Mouse (Mus musculus) embryonic facial prominence, embryonic 13.5 days (tissue): ENCODE measurements around the gene Nudt2. TPM values are rescaled to one million over a fixed set of nuclear protein-coding genes. Genes with fewer than 3 reads are reported as not detected.
A peak's percentile ranks its signal among the peaks of the same experiment; 100 is the strongest.

Experiments
- ATAC-seq: fragments of 200-750 bp; cut with Nextera tagmentation; 2 replicates; pipeline ENCODE4 v1.8.0; 2017; ENCODE audit warnings: low read depth; ENCODE audit not compliant: insufficient number of reproducible peaks, insufficient read depth, low FRiP score, low TSS enrichment
- H3K27ac ChIP-seq: fragments of 300-500 bp; sonication (generic); 2 replicates; pipeline ENCODE4 v1.5.1; 2015; ENCODE audit warnings: moderate library complexity, mild to moderate bottlenecking, inconsistent platforms
- H3K27me3 ChIP-seq: fragments of 300-500 bp; sonication (generic); 2 replicates; pipeline ENCODE4 v1.6.1; 2015; ENCODE audit warnings: mild to moderate bottlenecking, inconsistent platforms
- H3K36me3 ChIP-seq: fragments of 300-500 bp; sonication (generic); 2 replicates; pipeline ENCODE4 v1.6.1; 2015; ENCODE audit warnings: mild to moderate bottlenecking, inconsistent platforms
- H3K4me1 ChIP-seq: fragments of 300-500 bp; sonication (generic); 2 replicates; pipeline ENCODE4 v1.6.1; 2015; ENCODE audit warnings: inconsistent platforms
- H3K4me2 ChIP-seq: fragments of 300-500 bp; sonication (generic); 2 replicates; pipeline ENCODE4 v1.6.1; 2015; ENCODE audit warnings: moderate library complexity, mild to moderate bottlenecking, inconsistent platforms
- H3K4me3 ChIP-seq: fragments of 300-500 bp; sonication (generic); 2 replicates; pipeline ENCODE4 v1.5.1; 2015; ENCODE audit warnings: mild to moderate bottlenecking, inconsistent platforms
- H3K9ac ChIP-seq: fragments of 300-500 bp; sonication (generic); 2 replicates; pipeline ENCODE4 v1.6.1; 2015; ENCODE audit warnings: mild to moderate bottlenecking, inconsistent platforms
- H3K9me3 ChIP-seq: fragments of 300-500 bp; sonication (generic); 2 replicates; pipeline ENCODE4 v1.6.1; 2016; ENCODE audit warnings: inconsistent platforms
- WGBS: fragments of 180-500 bp; shearing (Covaris S2); methylation state at CpG from one replicate; pipeline ENCODE4 v1.1.7; 2015; ENCODE audit warnings: mixed read lengths; 5-methylcytosine and 5-hydroxymethylcytosine counted together
- polyA plus RNA-seq: library from polyadenylated mRNA; unstranded; fragments of >200 nt; fragmentation: Nextera tagmentation; extraction: Ambion mirVana; gene quantifications from 2 replicates; pipeline ENCODE4 v1.2.1, GENCODE M21; 2015

Gene Nudt2
- polyA plus RNA-seq, 1 experiment from 2014 or later: 54.1 TPM

GRCm38 (mm10) chr4:41505131-41505551, 40.2 kb downstream of the Nudt2 start:
- Histone ChIP-seq H3K27ac (no peak overlapping the region), H3K4me3 (no peak overlapping the region), H3K9ac (no peak overlapping the region), H3K4me1 (peaks cover 36% of the 10 kb centered on the region), H3K27me3 (peaks cover 33% of the 10 kb centered on the region), H3K36me3 (no peaks in the 10 kb centered on the region), H3K4me2 (no peak overlapping the region), H3K9me3 (no peaks in the 10 kb centered on the region)
- 55% methylated on average over 11 of the region's 11 CpGs for WGBS
- ATAC-seq: no peak

GRCm38 (mm10) chr4:41506156-41506555, 41.2 kb downstream of the Nudt2 start:
- peaks cover 23% of the 10 kb centered on the region for H3K27me3 ChIP-seq
- peak overlapping the region; percentile 56; the same call in 1 of the 2 replicates for H3K4me3 ChIP-seq

GRCm38 (mm10) chr4:41506906-41507305, 42.0 kb downstream of the Nudt2 start:
- under 1% methylated on average over 29 of the region's 29 CpGs for WGBS
- peaks cover 15% of the 10 kb centered on the region for H3K27me3 ChIP-seq
- H3K9ac ChIP-seq: peak overlapping the region; percentile 77
- peak overlapping the region; percentile 87 for H3K4me2 ChIP-seq
- peaks cover 29% of the 10 kb centered on the region for H3K4me1 ChIP-seq
- H3K9me3 ChIP-seq: no peaks in the 10 kb centered on the region
- H3K36me3 ChIP-seq: no peaks in the 10 kb centered on the region
- peak; percentile 72 for ATAC-seq
- H3K4me3 ChIP-seq: peak overlapping the region; percentile 56
- peak overlapping the region; percentile 74 for H3K27ac ChIP-seq

More at GRCm38 (mm10) chr4:41506156-41506555, 41.2 kb downstream of the Nudt2 start:
- WGBS: 9% methylated on average over 13 of the region's 13 CpGs
- peaks cover 33% of the 10 kb centered on the region for H3K4me1 ChIP-seq
- H3K36me3 ChIP-seq: no peaks in the 10 kb centered on the region
- H3K4me2 ChIP-seq: peak overlapping the region; percentile 87
- peak overlapping the region; percentile 74 for H3K27ac ChIP-seq
- peak overlapping the region; percentile 77; the same call in 1 of the 2 replicates for H3K9ac ChIP-seq
- no peak for ATAC-seq
- no peaks in the 10 kb centered on the region for H3K9me3 ChIP-seq

GRCm38 (mm10) chr4:41507326-41507924, 42.5 kb downstream of the Nudt2 start:
- no peaks in the 10 kb centered on the region for H3K36me3 ChIP-seq
- H3K27me3 ChIP-seq: peaks cover 10% of the 10 kb centered on the region
- H3K4me2 ChIP-seq: peak overlapping the region; percentile 87
- peak overlapping the region; percentile 77 for H3K9ac ChIP-seq
- peak overlapping the region; percentile 56 for H3K4me3 ChIP-seq
- H3K9me3 ChIP-seq: no peaks in the 10 kb centered on the region
- peak overlapping the region; percentile 74 for H3K27ac ChIP-seq
- ATAC-seq: no peak
- 2% methylated on average over 22 of the region's 22 CpGs for WGBS
- H3K4me1 ChIP-seq: peaks cover 25% of the 10 kb centered on the region

GRCm38 (mm10) chr4:41507998-41508397, 43.0 kb downstream of the Nudt2 start:
- Histone ChIP-seq H3K4me3 (no peak overlapping the region), H3K9me3 (no peaks in the 10 kb centered on the region), H3K27ac (no peak overlapping the region), H3K27me3 (peaks cover 7% of the 10 kb centered on the region; the same call in 1 of the 2 replicates), H3K36me3 (no peaks in the 10 kb centered on the region), H3K4me2 (peak overlapping the region; percentile 87), H3K9ac (no peak overlapping the region), H3K4me1 (peaks cover 23% of the 10 kb centered on the region)
- ATAC-seq: no peak
- WGBS: 47% methylated on average over 7 of the region's 7 CpGs

GRCm38 (mm10) chr4:41513309-41513708, 48.4 kb downstream of the Nudt2 start:
- Histone ChIP-seq H3K4me2 (peak overlapping the region; percentile 44), H3K9ac (no peak overlapping the region), H3K27ac (peak overlapping the region; percentile 78), H3K36me3 (no peaks in the 10 kb centered on the region), H3K27me3 (peaks cover 2% of the 10 kb centered on the region; the same call in 1 of the 2 replicates), H3K9me3 (no peaks in the 10 kb centered on the region), H3K4me1 (peaks cover 17% of the 10 kb centered on the region), H3K4me3 (no peak overlapping the region)
- 12% methylated on average over 4 of the region's 4 CpGs for WGBS
- ATAC-seq: no peak

GRCm38 (mm10) chr4:41513714-41514113, 48.8 kb downstream of the Nudt2 start:
- Histone ChIP-seq H3K27ac (peak overlapping the region; percentile 78), H3K4me3 (no peak overlapping the region), H3K4me2 (peak overlapping the region; percentile 44), H3K4me1 (peaks cover 17% of the 10 kb centered on the region), H3K9me3 (no peaks in the 10 kb centered on the region), H3K9ac (no peak overlapping the region), H3K27me3 (no peaks in the 10 kb centered on the region), H3K36me3 (no peaks in the 10 kb centered on the region)
- WGBS: 8% methylated on average over 8 of the region's 8 CpGs
- ATAC-seq: no peak

- Histone ChIP-seq H3K27ac (no peak within 1 kb of the TSS), H3K9ac (no peak within 1 kb of the TSS), H3K36me3 (no peaks in the 10 kb centered on the region), H3K27me3 (peaks cover 6% of the 10 kb centered on the region; the same call in 1 of the 2 replicates), H3K4me3 (no peak within 1 kb of the TSS), H3K4me1 (peaks cover 17% of the 10 kb centered on the region), H3K4me2 (no peak within 1 kb of the TSS), H3K9me3 (no peaks in the 10 kb centered on the region)
- ATAC-seq: no peak
- 81% methylated on average over 2 of the region's 2 CpGs for WGBS
These were observed 52.3 kb downstream of the Nudt2 start, which contains the start of gene 1110017D15Rik for GRCm38 (mm10) chr4:41517233-41517632. Gene 1110017D15Rik, minus strand, starts transcription at chr4:41517333.

GRCm38 (mm10) chr4:41518349-41518748, 53.4 kb downstream of the Nudt2 start:
- no peak overlapping the region for H3K4me3 ChIP-seq
- 64% methylated on average over 7 of the region's 7 CpGs for WGBS
- ATAC-seq: no peak
- peaks cover 11% of the 10 kb centered on the region for H3K27me3 ChIP-seq
- no peaks in the 10 kb centered on the region for H3K36me3 ChIP-seq
- H3K4me1 ChIP-seq: peaks cover 9% of the 10 kb centered on the region
- H3K4me2 ChIP-seq: no peak overlapping the region
- no peak overlapping the region for H3K9ac ChIP-seq
- no peak overlapping the region for H3K27ac ChIP-seq
- H3K9me3 ChIP-seq: no peaks in the 10 kb centered on the region

- WGBS: 89% methylated on average over 5 of the region's 5 CpGs
- H3K27me3 ChIP-seq: peaks cover 11% of the 10 kb centered on the region
- ATAC-seq: no peak
- no peaks in the 10 kb centered on the region for H3K36me3 ChIP-seq
- no peak overlapping the region for H3K4me2 ChIP-seq
- 0 out of 2 replicates have a peak, but pooled peaks cover 4% of the 10 kb centered on the region for H3K4me1 ChIP-seq
- H3K27ac ChIP-seq: no peak overlapping the region
- H3K9ac ChIP-seq: no peak overlapping the region
- no peak overlapping the region for H3K4me3 ChIP-seq
- H3K9me3 ChIP-seq: no peaks in the 10 kb centered on the region
These were observed 54.2 kb downstream of the Nudt2 start for GRCm38 (mm10) chr4:41519195-41519594.

- no peak overlapping the region for H3K9ac ChIP-seq
- no peak for ATAC-seq
- H3K4me2 ChIP-seq: no peak overlapping the region
- no peaks in the 10 kb centered on the region for H3K9me3 ChIP-seq
- H3K4me1 ChIP-seq: no peaks in the 10 kb centered on the region
- WGBS: 35% methylated on average over 14 of the region's 14 CpGs
- no peaks in the 10 kb centered on the region for H3K36me3 ChIP-seq
- H3K27me3 ChIP-seq: peaks cover 11% of the 10 kb centered on the region
- H3K27ac ChIP-seq: no peak overlapping the region
- no peak overlapping the region for H3K4me3 ChIP-seq
These were observed 55.7 kb downstream of the Nudt2 start for GRCm38 (mm10) chr4:41520641-41521040.

GRCm38 (mm10) chr4:41522136-41522535, 57.2 kb downstream of the Nudt2 start:
- Histone ChIP-seq H3K36me3 (no peaks in the 10 kb centered on the region), H3K4me1 (peaks cover 6% of the 10 kb centered on the region), H3K9me3 (no peaks in the 10 kb centered on the region), H3K4me2 (no peak overlapping the region), H3K27ac (no peak overlapping the region), H3K27me3 (peaks cover 20% of the 10 kb centered on the region), H3K9ac (no peak overlapping the region), H3K4me3 (no peak overlapping the region)
- WGBS: 85% methylated on average over 6 of the region's 6 CpGs
- ATAC-seq: no peak
